Mouse (Mus musculus) liver, embryonic 14.5 days (tissue): ENCODE results near the gene Zfp811.

Experiments
- CTCF ChIP-seq: IDR thresholded peaks from 2 replicates; pipeline ENCODE4 v1.5.1; 2016; ENCODE audit warnings: antibody characterized with exemption, low read depth, control low read depth
- EP300 ChIP-seq: IDR thresholded peaks from 2 replicates; pipeline ENCODE4 v1.6.1; 2016; ENCODE audit warnings: antibody characterized with exemption, low read depth

DNA sequence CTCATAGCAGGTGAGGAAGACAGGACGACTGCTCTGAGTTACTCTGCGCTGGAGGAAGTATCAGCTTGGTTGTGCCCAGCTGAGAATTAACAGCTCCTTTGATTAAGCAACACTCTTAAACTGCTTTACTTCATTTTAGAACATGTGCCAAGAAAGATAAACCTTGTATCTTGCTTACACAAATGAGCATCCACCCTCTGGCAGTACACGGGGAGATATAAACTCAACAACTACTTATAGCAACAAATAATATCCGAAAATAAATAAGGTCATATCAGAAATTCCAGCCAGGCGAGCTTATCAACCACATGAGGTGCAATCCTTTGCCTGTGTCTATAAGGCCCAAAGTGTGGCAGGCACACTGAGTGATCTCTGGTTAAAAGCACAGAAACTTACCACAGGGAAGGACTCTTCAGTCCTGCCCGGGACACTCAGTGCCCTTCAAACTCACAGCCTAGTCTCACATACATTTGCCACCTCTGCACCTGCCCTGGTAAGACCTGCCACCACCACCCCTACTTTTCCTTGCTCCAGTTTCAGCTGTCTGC lies 56.8 kb downstream of the Zfp811 start:
- TF ChIP-seq CTCF (no peak), EP300 (0 out of 2 replicates have a peak, but pooled peaks have one; percentile 27)
